Mouse (Mus musculus): ENCODE results near the gene Tars2.

GRCm38 (mm10) chr3:95694808-95695703 is 65.0 kb downstream of the Tars2 start:
- TF ChIP-seq CTCF (IDR thresholded peaks at IDR 0.05; ENCODE audit: control insufficient read depth, insufficient read depth, insufficient read length): no peak
- TF ChIP-seq CEBPB (IDR thresholded peaks at IDR 0.05; ENCODE audit: low read depth): no peak
- no peak for TF ChIP-seq MYOD1 (IDR thresholded peaks at IDR 0.05; ENCODE audit: control insufficient read depth, insufficient read length, low read depth)
- TF ChIP-seq USF1 (IDR thresholded peaks at IDR 0.05; ENCODE audit: low read depth): no peak
- TF ChIP-seq MYOG (IDR thresholded peaks at IDR 0.05; ENCODE audit: control insufficient read depth, extremely low read depth, insufficient read length): no peak
- TF ChIP-seq MAX (IDR thresholded peaks at IDR 0.05): no peak
